Mouse (Mus musculus): ENCODE measurements around the gene Ctc1. TPM values are rescaled to one million over a fixed set of nuclear protein-coding genes. Genes with fewer than 3 reads are reported as not detected.
A peak's percentile ranks its signal among the peaks of the same experiment; 100 is the strongest.

Gene Ctc1
- polyA plus RNA-seq, 1 experiment from 2014 or later, result 94.0 TPM

- no peaks in the 10 kb centered on the region for H3K9me3 ChIP-seq (ENCODE audit: control insufficient read depth, low read length)
- 12% methylated on average over 8 of the region's 9 CpGs for WGBS
- no peaks in the 10 kb centered on the region for H3K27me3 ChIP-seq (ENCODE audit: control insufficient read depth, insufficient read depth, low read length)
- H3K4me3 ChIP-seq (ENCODE audit: low read depth, low read length), result peak overlapping the region; percentile 24
- H3K4me2 ChIP-seq (ENCODE audit: low read depth, low read length, severe bottlenecking), result peak overlapping the region; percentile 50
- H3K4me1 ChIP-seq (replicated peaks; ENCODE audit: control insufficient read depth, insufficient read depth, low read length), result peaks cover 5% of the 10 kb centered on the region; the same call in 1 of the 2 replicates
- DNase-seq (ENCODE audit: low spot score), result no peak
- H3K36me3 ChIP-seq (ENCODE audit: control insufficient read depth, insufficient read depth, low read length), result no peaks in the 10 kb centered on the region
- peak overlapping the region; percentile 42; the same call in 1 of the 2 replicates for H3K9ac ChIP-seq (ENCODE audit: low read length)
- ATAC-seq (replicated peaks; ENCODE audit: low FRiP score), result no peak
- H3K27ac ChIP-seq (ENCODE audit: low read depth, low read length), result peak overlapping the region; percentile 58; the same call in 1 of the 2 replicates
Measured at GRCm38 (mm10) chr11:69072666-69073064, 57.0 kb downstream of the Ctc1 start.

- WGBS, result 0% methylated on average over 14 of the region's 14 CpGs
- peaks cover 5% of the 10 kb centered on the region; the same call in 1 of the 2 replicates for H3K4me1 ChIP-seq (replicated peaks; ENCODE audit: control insufficient read depth, insufficient read depth, low read length)
- DNase-seq (ENCODE audit: low spot score) (peak; percentile 78), ATAC-seq (replicated peaks; ENCODE audit: low FRiP score) (peak; percentile 68)
- no peaks in the 10 kb centered on the region for H3K9me3 ChIP-seq (ENCODE audit: control insufficient read depth, low read length)
- peak overlapping the region; percentile 72 for H3K9ac ChIP-seq (ENCODE audit: low read length)
- no peaks in the 10 kb centered on the region for H3K36me3 ChIP-seq (ENCODE audit: control insufficient read depth, insufficient read depth, low read length)
- H3K27ac ChIP-seq (ENCODE audit: low read depth, low read length), result peak overlapping the region; percentile 86
- peak overlapping the region; percentile 50 for H3K4me2 ChIP-seq (ENCODE audit: low read depth, low read length, severe bottlenecking)
- no peaks in the 10 kb centered on the region for H3K27me3 ChIP-seq (ENCODE audit: control insufficient read depth, insufficient read depth, low read length)
- peak overlapping the region; percentile 24; the same call in 1 of the 2 replicates for H3K4me3 ChIP-seq (ENCODE audit: low read depth, low read length)
Measured at GRCm38 (mm10) chr11:69073065-69073888, 57.6 kb downstream of the Ctc1 start.

GRCm38 (mm10) chr11:69073951-69074775 lies 58.5 kb downstream of the Ctc1 start:
- Histone ChIP-seq H3K4me1 (replicated peaks; ENCODE audit: control insufficient read depth, insufficient read depth, low read length) (peaks cover 5% of the 10 kb centered on the region; the same call in 1 of the 2 replicates), H3K9ac (ENCODE audit: low read length) (no peak overlapping the region)
- no peak for DNase-seq (ENCODE audit: low spot score)

GRCm38 (mm10) chr11:69074776-69075069 lies 59.0 kb downstream of the Ctc1 start:
- H3K9ac ChIP-seq (ENCODE audit: low read length), result no peak overlapping the region
- peaks cover 5% of the 10 kb centered on the region; the same call in 1 of the 2 replicates for H3K4me1 ChIP-seq (replicated peaks; ENCODE audit: control insufficient read depth, insufficient read depth, low read length)
- no peak overlapping the region for H3K27ac ChIP-seq (ENCODE audit: low read depth, low read length)
- ATAC-seq (replicated peaks; ENCODE audit: low FRiP score) (no peak), DNase-seq (ENCODE audit: low spot score) (no peak)
- H3K4me3 ChIP-seq (ENCODE audit: low read depth, low read length), result no peak overlapping the region
- H3K27me3 ChIP-seq (ENCODE audit: control insufficient read depth, insufficient read depth, low read length), result no peaks in the 10 kb centered on the region
- no peaks in the 10 kb centered on the region for H3K36me3 ChIP-seq (ENCODE audit: control insufficient read depth, insufficient read depth, low read length)
- H3K9me3 ChIP-seq (ENCODE audit: control insufficient read depth, low read length), result no peaks in the 10 kb centered on the region
- H3K4me2 ChIP-seq (ENCODE audit: low read depth, low read length, severe bottlenecking), result no peak overlapping the region
- 41% methylated on average over 2 of the region's 2 CpGs for WGBS

More at GRCm38 (mm10) chr11:69073951-69074775, 58.5 kb downstream of the Ctc1 start:
- Histone ChIP-seq H3K27me3 (ENCODE audit: control insufficient read depth, insufficient read depth, low read length) (no peaks in the 10 kb centered on the region), H3K9me3 (ENCODE audit: control insufficient read depth, low read length) (no peaks in the 10 kb centered on the region), H3K27ac (ENCODE audit: low read depth, low read length) (peak overlapping the region; percentile 86), H3K36me3 (ENCODE audit: control insufficient read depth, insufficient read depth, low read length) (no peaks in the 10 kb centered on the region), H3K4me2 (ENCODE audit: low read depth, low read length, severe bottlenecking) (no peak overlapping the region), H3K4me3 (ENCODE audit: low read depth, low read length) (no peak overlapping the region)
- no peak for ATAC-seq (replicated peaks; ENCODE audit: low FRiP score)
- WGBS, result 47% methylated on average over 6 of the region's 6 CpGs

- no peak overlapping the region for H3K4me3 ChIP-seq (ENCODE audit: low read depth, low read length)
- H3K4me2 ChIP-seq (ENCODE audit: low read depth, low read length, severe bottlenecking), result no peak overlapping the region
- 45% methylated on average over 8 of the region's 9 CpGs for WGBS
- no peak for DNase-seq (ENCODE audit: low spot score)
- H3K27ac ChIP-seq (ENCODE audit: low read depth, low read length), result no peak overlapping the region
- H3K4me1 ChIP-seq (replicated peaks; ENCODE audit: control insufficient read depth, insufficient read depth, low read length), result peaks cover 5% of the 10 kb centered on the region; the same call in 1 of the 2 replicates
- H3K27me3 ChIP-seq (ENCODE audit: control insufficient read depth, insufficient read depth, low read length), result no peaks in the 10 kb centered on the region
- ATAC-seq (replicated peaks; ENCODE audit: low FRiP score), result no peak
- H3K9ac ChIP-seq (ENCODE audit: low read length), result no peak overlapping the region
- H3K9me3 ChIP-seq (ENCODE audit: control insufficient read depth, low read length), result no peaks in the 10 kb centered on the region
- no peaks in the 10 kb centered on the region for H3K36me3 ChIP-seq (ENCODE audit: control insufficient read depth, insufficient read depth, low read length)
Measured at GRCm38 (mm10) chr11:69075764-69076479, 60.2 kb downstream of the Ctc1 start.

GRCm38 (mm10) chr11:69076572-69076971 lies 60.9 kb downstream of the Ctc1 start:
- Histone ChIP-seq H3K27ac (ENCODE audit: low read depth, low read length) (no peak overlapping the region), H3K36me3 (ENCODE audit: control insufficient read depth, insufficient read depth, low read length) (no peaks in the 10 kb centered on the region), H3K4me2 (ENCODE audit: low read depth, low read length, severe bottlenecking) (no peak overlapping the region), H3K4me3 (ENCODE audit: low read depth, low read length) (no peak overlapping the region), H3K9ac (ENCODE audit: low read length) (no peak overlapping the region), H3K27me3 (ENCODE audit: control insufficient read depth, insufficient read depth, low read length) (no peaks in the 10 kb centered on the region), H3K9me3 (ENCODE audit: control insufficient read depth, low read length) (no peaks in the 10 kb centered on the region), H3K4me1 (replicated peaks; ENCODE audit: control insufficient read depth, insufficient read depth, low read length) (peaks cover 5% of the 10 kb centered on the region; the same call in 1 of the 2 replicates)
- WGBS, result 77% methylated on average over 5 of the region's 5 CpGs
- ATAC-seq (replicated peaks; ENCODE audit: low FRiP score), result no peak
- DNase-seq (ENCODE audit: low spot score), result no peak

- Histone ChIP-seq H3K9me3 (ENCODE audit: control insufficient read depth, low read length) (no peaks in the 10 kb centered on the region), H3K4me1 (replicated peaks; ENCODE audit: control insufficient read depth, insufficient read depth, low read length) (peaks cover 3% of the 10 kb centered on the region; the same call in 1 of the 2 replicates), H3K36me3 (ENCODE audit: control insufficient read depth, insufficient read depth, low read length) (no peaks in the 10 kb centered on the region), H3K9ac (ENCODE audit: low read length) (no peak overlapping the region), H3K4me3 (ENCODE audit: low read depth, low read length) (no peak overlapping the region), H3K27ac (ENCODE audit: low read depth, low read length) (no peak overlapping the region), H3K4me2 (ENCODE audit: low read depth, low read length, severe bottlenecking) (no peak overlapping the region), H3K27me3 (ENCODE audit: control insufficient read depth, insufficient read depth, low read length) (no peaks in the 10 kb centered on the region)
- ATAC-seq (replicated peaks; ENCODE audit: low FRiP score) (no peak), DNase-seq (ENCODE audit: low spot score) (no peak)
- WGBS, result 83% methylated on average over 9 of the region's 9 CpGs
Measured at GRCm38 (mm10) chr11:69077316-69077715, 61.6 kb downstream of the Ctc1 start.

GRCm38 (mm10) chr11:69078041-69078440 lies 62.3 kb downstream of the Ctc1 start:
- H3K9me3 ChIP-seq (ENCODE audit: control insufficient read depth, low read length), result no peaks in the 10 kb centered on the region

More at GRCm38 (mm10) chr11:69078041-69078440, 62.3 kb downstream of the Ctc1 start:
- no peak overlapping the region for H3K27ac ChIP-seq (ENCODE audit: low read depth, low read length)
- DNase-seq (ENCODE audit: low spot score) (no peak), ATAC-seq (replicated peaks; ENCODE audit: low FRiP score) (no peak)
- H3K4me2 ChIP-seq (ENCODE audit: low read depth, low read length, severe bottlenecking), result no peak overlapping the region
- WGBS, result 86% methylated on average over 6 of the region's 6 CpGs
- H3K4me3 ChIP-seq (ENCODE audit: low read depth, low read length), result no peak overlapping the region
- no peaks in the 10 kb centered on the region for H3K36me3 ChIP-seq (ENCODE audit: control insufficient read depth, insufficient read depth, low read length)
- H3K27me3 ChIP-seq (ENCODE audit: control insufficient read depth, insufficient read depth, low read length), result no peaks in the 10 kb centered on the region
- no peak overlapping the region for H3K9ac ChIP-seq (ENCODE audit: low read length)
- no peaks in the 10 kb centered on the region for H3K4me1 ChIP-seq (replicated peaks; ENCODE audit: control insufficient read depth, insufficient read depth, low read length)

Data from forebrain, embryonic 11.5 days (tissue).